Mouse (Mus musculus) CH12.LX (cell line): ENCODE measurements around the gene Etv6. TPM values are rescaled to one million over a fixed set of nuclear protein-coding genes. Genes with fewer than 3 reads are reported as not detected.

Source experiments
- DNase-seq: peaks from one replicate; pipeline ENCODE4 v3.0.0-alpha.2; 2013; ENCODE audit errors: extremely low read depth
- H3K27ac ChIP-seq: 2 replicates; pipeline ENCODE4 v1.5.1; 2012; ENCODE audit warnings: low read depth, mild to moderate bottlenecking, control low read depth, moderate library complexity; ENCODE audit not compliant: insufficient read depth
- H3K27me3 ChIP-seq: replicated peaks from 2 replicates; pipeline ENCODE3; 2012; ENCODE audit warnings: inconsistent platforms
- H3K36me3 ChIP-seq, 2 experiments: replicated peaks in 1 of 2; 2 replicates each; pipeline versions ENCODE3 to v1.6.1; 2012; ENCODE audit warnings: inconsistent platforms in 1 of 2, low read length in 1 of 2, mild to moderate bottlenecking in 1 of 2, mixed read lengths in 1 of 2, moderate library complexity in 1 of 2; ENCODE audit not compliant: control insufficient read depth in 1 of 2, insufficient read depth in 1 of 2
- H3K4me1 ChIP-seq, 2 experiments: 2 replicates each; pipeline ENCODE4 v1.6.1; 2012; ENCODE audit warnings: inconsistent platforms in 1 of 2, moderate library complexity in 1 of 2; ENCODE audit not compliant: insufficient read depth in 2 of 2, control insufficient read depth in 1 of 2
- H3K4me2 ChIP-seq: 2 replicates; pipeline ENCODE4 v1.6.1; 2012; ENCODE audit warnings: low read depth, mild to moderate bottlenecking, control low read depth; ENCODE audit not compliant: poor library complexity, insufficient read depth, severe bottlenecking
- H3K4me3 ChIP-seq, 3 experiments: fragments of 150-350 bp in 1 of 3; sonication (generic) in 1 of 3; replicated peaks in 1 of 3; 2 replicates each; pipeline versions ENCODE3 to v1.5.1; 2011 to 2012; ENCODE audit warnings: low read depth in 2 of 3, low read length in 2 of 3, mild to moderate bottlenecking in 2 of 3, moderate library complexity in 2 of 3, control low read depth in 1 of 3, improper control_type of control experiment in 1 of 3, inconsistent platforms in 1 of 3, mixed read lengths in 1 of 3; ENCODE audit not compliant: poor library complexity in 1 of 3
- H3K79me2 ChIP-seq: replicated peaks from 2 replicates; pipeline ENCODE4 v1.6.1; 2012; ENCODE audit warnings: mild to moderate bottlenecking, moderate library complexity; ENCODE audit not compliant: control insufficient read depth, poor library complexity, insufficient read depth, severe bottlenecking; ENCODE audit errors: extremely low read depth
- H3K9ac ChIP-seq: 2 replicates; pipeline ENCODE4 v1.6.1; 2012; ENCODE audit warnings: low read depth, mild to moderate bottlenecking, control low read depth, moderate library complexity; ENCODE audit not compliant: insufficient read depth
- H3K9me3 ChIP-seq: replicated peaks from 2 replicates; pipeline ENCODE3; 2012; ENCODE audit warnings: low read length, inconsistent platforms, mixed read lengths
- CHD1 ChIP-seq: IDR thresholded peaks from 2 replicates; pipeline ENCODE4 v1.6.1; 2012; ENCODE audit warnings: low read depth, low read length, improper control_type of control experiment, inconsistent platforms
- CTCF ChIP-seq, 2 experiments: IDR thresholded peaks in 1 of 2; conservative IDR thresholded peaks in 1 of 2; 2 replicates each; pipeline ENCODE4 v1.5.1; 2011 to 2012; ENCODE audit warnings: low read depth in 2 of 2, low read length in 2 of 2, improper control_type of control experiment in 1 of 2, inconsistent platforms in 1 of 2, mild to moderate bottlenecking in 1 of 2, moderate library complexity in 1 of 2
- E2F4 ChIP-seq: IDR thresholded peaks from 2 replicates; pipeline ENCODE4 v1.6.1; 2011; ENCODE audit warnings: low read depth, low read length, improper control_type of control experiment; ENCODE audit not compliant: insufficient replicate concordance
- ELF1 ChIP-seq: IDR thresholded peaks from 2 replicates; pipeline ENCODE4 v1.6.1; 2014; ENCODE audit warnings: low read depth, mild to moderate bottlenecking, inconsistent platforms, low read length, improper control_type of control experiment
- EP300 ChIP-seq: IDR thresholded peaks from 2 replicates; pipeline ENCODE4 v1.6.1; 2011; ENCODE audit warnings: low read length, improper control_type of control experiment
- ETS1 ChIP-seq: conservative IDR thresholded peaks from 2 replicates; pipeline ENCODE4 v1.6.1; 2012; ENCODE audit warnings: low read depth, mild to moderate bottlenecking, inconsistent platforms, low read length, improper control_type of control experiment, moderate library complexity
- GABPA ChIP-seq: IDR thresholded peaks from 2 replicates; pipeline ENCODE4 v1.6.1; 2012; ENCODE audit warnings: low read depth, low read length, improper control_type of control experiment, inconsistent platforms; ENCODE audit not compliant: insufficient replicate concordance
- HCFC1 ChIP-seq: IDR thresholded peaks from 2 replicates; pipeline ENCODE4 v1.6.1; 2012; ENCODE audit warnings: low read depth, mild to moderate bottlenecking, inconsistent platforms, low read length, improper control_type of control experiment
- IRF4 ChIP-seq: IDR thresholded peaks from 2 replicates; pipeline ENCODE4 v1.6.1; 2014; ENCODE audit warnings: low read depth, mild to moderate bottlenecking, inconsistent platforms, low read length, improper control_type of control experiment
- JUND ChIP-seq: conservative IDR thresholded peaks from 2 replicates; pipeline ENCODE4 v1.6.1; 2011; ENCODE audit warnings: low read depth, low read length, improper control_type of control experiment
- KAT2A ChIP-seq: IDR thresholded peaks from 2 replicates; pipeline ENCODE4 v1.6.1; 2012; ENCODE audit warnings: low read length, improper control_type of control experiment, inconsistent platforms; ENCODE audit not compliant: insufficient replicate concordance
- MAFK ChIP-seq: IDR thresholded peaks from 2 replicates; pipeline ENCODE4 v1.6.1; 2011; ENCODE audit warnings: low read length, improper control_type of control experiment; ENCODE audit not compliant: insufficient replicate concordance
- MAZ ChIP-seq: IDR thresholded peaks from 2 replicates; pipeline ENCODE4 v1.6.1; 2012; ENCODE audit warnings: low read depth, mild to moderate bottlenecking, inconsistent platforms, low read length, improper control_type of control experiment, moderate library complexity
- MEF2A ChIP-seq: IDR thresholded peaks from 2 replicates; pipeline ENCODE4 v1.6.1; 2014; ENCODE audit warnings: low read depth, mild to moderate bottlenecking, inconsistent platforms, low read length, improper control_type of control experiment, borderline replicate concordance
- MXI1 ChIP-seq: IDR thresholded peaks from 2 replicates; pipeline ENCODE4 v1.6.1; 2011; ENCODE audit warnings: mild to moderate bottlenecking, low read depth, low read length, improper control_type of control experiment
- MYC ChIP-seq: IDR thresholded peaks from 2 replicates; pipeline ENCODE4 v1.6.1; 2011; ENCODE audit warnings: low read depth, mild to moderate bottlenecking, improper control_type of control experiment, low read length
- NELFE ChIP-seq: IDR thresholded peaks from 2 replicates; pipeline ENCODE4 v1.6.1; 2011; ENCODE audit warnings: low read depth, low read length, improper control_type of control experiment
- POLR2A ChIP-seq: IDR thresholded peaks from 2 replicates; pipeline ENCODE4 v1.6.1; 2011; ENCODE audit warnings: low read depth, mild to moderate bottlenecking, improper control_type of control experiment, low read length
- POLR2AphosphoS2 ChIP-seq: IDR thresholded peaks from 2 replicates; pipeline ENCODE4 v1.6.1; 2011; ENCODE audit warnings: low read depth, low read length, improper control_type of control experiment
- RAD21 ChIP-seq: IDR thresholded peaks from 2 replicates; pipeline ENCODE4 v1.6.1; 2011; ENCODE audit warnings: low read depth, mild to moderate bottlenecking, low read length, improper control_type of control experiment, moderate library complexity
- RCOR1 ChIP-seq: conservative IDR thresholded peaks from 2 replicates; pipeline ENCODE4 v1.6.1; 2012; ENCODE audit warnings: low read depth, mild to moderate bottlenecking, inconsistent platforms, low read length, improper control_type of control experiment
- SIN3A ChIP-seq: IDR thresholded peaks from 2 replicates; pipeline ENCODE4 v1.6.1; 2012; ENCODE audit warnings: low read length, improper control_type of control experiment, inconsistent platforms
- TCF12 ChIP-seq: IDR thresholded peaks from 2 replicates; pipeline ENCODE4 v1.6.1; 2014; ENCODE audit warnings: low read depth, mild to moderate bottlenecking, inconsistent platforms, low read length, improper control_type of control experiment
- UBTF ChIP-seq: IDR thresholded peaks from 2 replicates; pipeline ENCODE4 v1.6.1; 2012; ENCODE audit warnings: low read depth, mild to moderate bottlenecking, inconsistent platforms, low read length, improper control_type of control experiment, moderate library complexity
- USF1 ChIP-seq: IDR thresholded peaks from 2 replicates; pipeline ENCODE4 v1.6.1; 2014; ENCODE audit warnings: low read depth, mild to moderate bottlenecking, inconsistent platforms, low read length, improper control_type of control experiment
- USF2 ChIP-seq: conservative IDR thresholded peaks from 2 replicates; pipeline ENCODE4 v1.6.1; 2011; ENCODE audit warnings: low read depth, low read length, improper control_type of control experiment
- ZKSCAN1 ChIP-seq: IDR thresholded peaks from 2 replicates; pipeline ENCODE4 v1.6.1; 2012; ENCODE audit warnings: low read depth, inconsistent platforms, low read length, improper control_type of control experiment, borderline replicate concordance
- ZMIZ1 ChIP-seq: IDR thresholded peaks from 2 replicates; pipeline ENCODE4 v1.6.1; 2012; ENCODE audit warnings: low read depth, mild to moderate bottlenecking, inconsistent platforms, low read length, improper control_type of control experiment
- ZNF384 ChIP-seq: IDR thresholded peaks from 2 replicates; pipeline ENCODE4 v1.6.1; 2012; ENCODE audit warnings: low read depth, low read length, improper control_type of control experiment, inconsistent platforms
- dilution Hi-C: fragments of 300-500 bp; cut with MboI; formaldehyde crosslinking; loops from 2 replicates; pipeline ENCODE4 v1.14.3; 2020; ENCODE audit warnings: low sequenced_read_pairs; ENCODE audit not compliant: extremely low pct_unique_long_range_greater_than_20kb, extremely low pct_ligation_motif_present
- in situ Hi-C: fragments of 300-500 bp; cut with MboI; formaldehyde crosslinking; loops from 3 replicates; pipeline ENCODE4 v1.14.3; 2019; ENCODE audit warnings: low sequenced_read_pairs, low pct_ligation_motif_present, low pct_unique_long_range_greater_than_20kb, mixed read lengths
- polyA plus RNA-seq: library from polyadenylated mRNA; unstranded; fragments of >175 nt; gene quantifications from 2 replicates; pipeline ENCODE4 v1.2.1, GENCODE M21; 2012; ENCODE audit warnings: low read depth; ENCODE audit not compliant: insufficient read length
- total RNA-seq, 2 experiments: library from RNA; depleted of rRNA; stranded (reverse); fragments of 300-350 nt in 1 of 2; fragments of >200 nt in 1 of 2; gene quantifications; 2 replicates each; pipeline ENCODE4 v1.2.3; 2012 to 2014

The Etv6 gene
- total and polyA plus RNA-seq, 3 experiments: 7.6 to 29.5 (median 10.1) TPM

GRCm38 (mm10) chr6:134261904-134262303 is 226.4 kb downstream of the Etv6 start:
- peak overlapping the region; percentile 3; the same call in 1 of the 2 replicates for H3K27ac ChIP-seq
- no peak for TF ChIP-seq MXI1
- no peak for TF ChIP-seq HCFC1
- no peak for TF ChIP-seq JUND
- TF ChIP-seq ZNF384: no peak
- no peak for TF ChIP-seq RCOR1
- TF ChIP-seq IRF4: no peak; the same call in 1 of the 2 replicates
- no peak for TF ChIP-seq SIN3A
- no peak for TF ChIP-seq UBTF
- no peak for TF ChIP-seq MAZ
- no peak for TF ChIP-seq TCF12
- TF ChIP-seq POLR2A: no peak
- TF ChIP-seq ZKSCAN1: no peak
- no peak for TF ChIP-seq MEF2A
- no peak for TF ChIP-seq POLR2AphosphoS2
- no peak for TF ChIP-seq RAD21
- no peak for TF ChIP-seq CTCF (conservative IDR thresholded peaks at IDR 0.05 in 1 of 2, IDR thresholded peaks at IDR 0.05 in 1 of 2; ENCODE audit: low read depth in 2 of 2, low read length in 2 of 2)
- TF ChIP-seq, all 38 proteins: peak for 0
- H3K27me3 ChIP-seq: no peaks in the 10 kb centered on the region
- H3K4me3 ChIP-seq: no peak overlapping the region
- H3K4me2 ChIP-seq: peak overlapping the region; percentile 7; the same call in 1 of the 2 replicates
- in situ Hi-C loops (no loop called here), dilution Hi-C loops (no loop called here)
- peaks cover 15 to 44% of the 10 kb centered on the region in 2 experiments; a peak in 3 of 4 replicates for H3K4me1 ChIP-seq
- H3K36me3 ChIP-seq: peaks cover 29 to 73% of the 10 kb centered on the region in 2 experiments
- DNase-seq: peak; percentile 86
- no peaks in the 10 kb centered on the region; the same call in 1 of the 2 replicates for H3K79me2 ChIP-seq
- H3K9ac ChIP-seq: no peak overlapping the region
- H3K9me3 ChIP-seq: peaks cover 22% of the 10 kb centered on the region

GRCm38 (mm10) chr6:134262383-134262782 is 226.9 kb downstream of the Etv6 start:
- Histone ChIP-seq H3K27me3 (no peaks in the 10 kb centered on the region), H3K79me2 (no peaks in the 10 kb centered on the region; the same call in 1 of the 2 replicates), H3K27ac (peak overlapping the region; percentile 41; the same call in 1 of the 2 replicates), H3K36me3 (peaks cover 33 to 75% of the 10 kb centered on the region in 2 experiments), H3K9me3 (peaks cover 22% of the 10 kb centered on the region), H3K4me3 (no peak overlapping the region), H3K4me2 (no peak overlapping the region; the same call in 1 of the 2 replicates), H3K9ac (no peak overlapping the region), H3K4me1 (peaks cover 15 to 44% of the 10 kb centered on the region in 2 experiments; a peak in 3 of 4 replicates)
- dilution Hi-C loops (no loop called here), in situ Hi-C loops (no loop called here)
- TF ChIP-seq ZMIZ1 (no peak), USF1 (no peak), KAT2A (no peak), CHD1 (no peak), ETS1 (no peak), MAZ (no peak), POLR2A (no peak), GABPA (no peak), NELFE (no peak), MXI1 (no peak), MAFK (no peak), ELF1 (no peak), SIN3A (no peak), E2F4 (no peak), USF2 (no peak), EP300 (no peak), MYC (no peak), JUND (no peak), MEF2A (no peak), RCOR1 (no peak)
- DNase-seq: no peak
